Mouse (Mus musculus) hindbrain, embryonic 15.5 days (tissue): ENCODE results near the gene E2f6. TPM values are rescaled to one million over a fixed set of nuclear protein-coding genes. Genes with fewer than 3 reads are reported as not detected.

ENCODE experiments used
- ATAC-seq: fragments of 200-750 bp; cut with Nextera tagmentation; 2 replicates; pipeline ENCODE4 v1.8.0; 2017; ENCODE audit warnings: low read depth, moderate number of reproducible peaks, moderate TSS enrichment; ENCODE audit not compliant: low FRiP score
- H3K27ac ChIP-seq: fragments of 300-500 bp; sonication (generic); replicated peaks from 2 replicates; pipeline ENCODE4 v1.5.1; 2015; ENCODE audit warnings: mild to moderate bottlenecking, inconsistent platforms
- H3K27me3 ChIP-seq: fragments of 300-500 bp; sonication (generic); 2 replicates; pipeline ENCODE4 v1.6.1; 2015; ENCODE audit warnings: control low read depth, inconsistent platforms
- H3K36me3 ChIP-seq: fragments of 300-500 bp; sonication (generic); 2 replicates; pipeline ENCODE4 v1.6.1; 2015; ENCODE audit warnings: control low read depth, inconsistent platforms
- H3K4me1 ChIP-seq: fragments of 300-500 bp; sonication (generic); replicated peaks from 2 replicates; pipeline ENCODE4 v1.6.1; 2015; ENCODE audit warnings: control low read depth, inconsistent platforms
- H3K4me2 ChIP-seq: fragments of 300-500 bp; sonication (generic); 2 replicates; pipeline ENCODE4 v1.6.1; 2015; ENCODE audit warnings: moderate library complexity, mild to moderate bottlenecking, inconsistent platforms
- H3K4me3 ChIP-seq: fragments of 300-500 bp; sonication (generic); 2 replicates; pipeline ENCODE4 v1.5.1; 2015; ENCODE audit warnings: mild to moderate bottlenecking, inconsistent platforms
- H3K9ac ChIP-seq: fragments of 300-500 bp; sonication (generic); 2 replicates; pipeline ENCODE4 v1.6.1; 2015; ENCODE audit warnings: inconsistent platforms
- H3K9me3 ChIP-seq: fragments of 300-500 bp; sonication (generic); 2 replicates; pipeline ENCODE4 v1.6.1; 2016; ENCODE audit warnings: control low read depth, inconsistent platforms
- WGBS: fragments of 180-500 bp; shearing (Covaris S2); methylation state at CpG from one replicate; pipeline ENCODE4 v1.1.7; 2015; 5-methylcytosine and 5-hydroxymethylcytosine counted together
- polyA plus RNA-seq: library from polyadenylated mRNA; unstranded; fragments of >200 nt; fragmentation: Nextera tagmentation; extraction: Ambion mirVana; gene quantifications from 2 replicates; pipeline ENCODE4 v1.2.1, GENCODE M21; 2015

Gene E2f6
- polyA plus RNA-seq, 1 experiment from 2014 or later = 29.7 TPM

- H3K36me3 ChIP-seq = no peaks in the 10 kb centered on the region
- H3K27me3 ChIP-seq = no peaks in the 10 kb centered on the region
- no peak overlapping the region for H3K9ac ChIP-seq
- no peak overlapping the region for H3K4me3 ChIP-seq
- 67% methylated on average over 3 of the region's 3 CpGs for WGBS
- H3K4me2 ChIP-seq = no peak overlapping the region
- no peaks in the 10 kb centered on the region for H3K9me3 ChIP-seq
- no peaks in the 10 kb centered on the region for H3K4me1 ChIP-seq
- ATAC-seq = no peak
- no peak overlapping the region for H3K27ac ChIP-seq
These were observed 30.4 kb upstream of the E2f6 start for GRCm38 (mm10) chr12:16780320-16780719.

GRCm38 (mm10) chr12:16781034-16781746 lies 29.6 kb upstream of the E2f6 start:
- Histone ChIP-seq H3K4me2 (no peak overlapping the region), H3K4me1 (no peaks in the 10 kb centered on the region), H3K4me3 (no peak overlapping the region), H3K9me3 (no peaks in the 10 kb centered on the region), H3K36me3 (no peaks in the 10 kb centered on the region), H3K9ac (no peak overlapping the region), H3K27me3 (no peaks in the 10 kb centered on the region), H3K27ac (no peak overlapping the region)
- ATAC-seq = no peak
- 85% methylated on average over 14 of the region's 14 CpGs for WGBS

- 54% methylated on average over 2 of the region's 2 CpGs for WGBS
- Histone ChIP-seq H3K27ac (no peak overlapping the region), H3K27me3 (no peaks in the 10 kb centered on the region), H3K4me1 (peaks cover 3% of the 10 kb centered on the region; the same call in 1 of the 2 replicates), H3K36me3 (no peaks in the 10 kb centered on the region), H3K9ac (no peak overlapping the region), H3K4me2 (no peak overlapping the region), H3K4me3 (no peak overlapping the region), H3K9me3 (no peaks in the 10 kb centered on the region)
- ATAC-seq = no peak
These were observed 22.2 kb upstream of the E2f6 start for GRCm38 (mm10) chr12:16788600-16788999.

GRCm38 (mm10) chr12:16789199-16789598 lies 21.6 kb upstream of the E2f6 start:
- Histone ChIP-seq H3K27me3 (no peaks in the 10 kb centered on the region), H3K27ac (no peak overlapping the region), H3K4me3 (no peak overlapping the region), H3K4me1 (peaks cover 3% of the 10 kb centered on the region; the same call in 1 of the 2 replicates), H3K9me3 (no peaks in the 10 kb centered on the region), H3K4me2 (no peak overlapping the region), H3K36me3 (no peaks in the 10 kb centered on the region), H3K9ac (no peak overlapping the region)
- 27% methylated on average over 1 of the region's 1 CpGs for WGBS
- ATAC-seq = no peak

- WGBS = 10% methylated on average over 4 of the region's 4 CpGs
These were observed 21.0 kb upstream of the E2f6 start for GRCm38 (mm10) chr12:16789756-16790155.

GRCm38 (mm10) chr12:16790456-16790855 lies 20.3 kb upstream of the E2f6 start:
- no peaks in the 10 kb centered on the region for H3K36me3 ChIP-seq
- H3K9me3 ChIP-seq = no peaks in the 10 kb centered on the region
- H3K27me3 ChIP-seq = no peaks in the 10 kb centered on the region
- no peak overlapping the region for H3K4me2 ChIP-seq
- no peak overlapping the region for H3K4me3 ChIP-seq
- no peak for ATAC-seq
- H3K27ac ChIP-seq = no peak overlapping the region
- H3K9ac ChIP-seq = no peak overlapping the region
- WGBS = 39% methylated on average over 4 of the region's 4 CpGs
- H3K4me1 ChIP-seq = peaks cover 3% of the 10 kb centered on the region; the same call in 1 of the 2 replicates

More at GRCm38 (mm10) chr12:16789756-16790155, 21.0 kb upstream of the E2f6 start:
- H3K4me1 ChIP-seq = peaks cover 3% of the 10 kb centered on the region; the same call in 1 of the 2 replicates
- H3K4me3 ChIP-seq = no peak overlapping the region
- no peak for ATAC-seq
- no peaks in the 10 kb centered on the region for H3K36me3 ChIP-seq
- H3K27me3 ChIP-seq = no peaks in the 10 kb centered on the region
- no peak overlapping the region for H3K9ac ChIP-seq
- H3K4me2 ChIP-seq = no peak overlapping the region
- H3K27ac ChIP-seq = no peak overlapping the region
- no peaks in the 10 kb centered on the region for H3K9me3 ChIP-seq

GRCm38 (mm10) chr12:16793371-16793770 lies 17.4 kb upstream of the E2f6 start:
- WGBS = 91% methylated on average over 4 of the region's 4 CpGs
- no peak for ATAC-seq
- Histone ChIP-seq H3K27ac (no peak overlapping the region), H3K9me3 (no peaks in the 10 kb centered on the region), H3K9ac (no peak overlapping the region), H3K4me2 (no peak overlapping the region), H3K27me3 (no peaks in the 10 kb centered on the region), H3K4me1 (peaks cover 3% of the 10 kb centered on the region; the same call in 1 of the 2 replicates), H3K36me3 (no peaks in the 10 kb centered on the region), H3K4me3 (no peak overlapping the region)

GRCm38 (mm10) chr12:16795781-16796180 lies 15.0 kb upstream of the E2f6 start:
- ATAC-seq = no peak
- 92% methylated on average over 3 of the region's 3 CpGs for WGBS
- peaks cover 10% of the 10 kb centered on the region for H3K4me1 ChIP-seq

GRCm38 (mm10) chr12:16798894-16799293 lies 11.9 kb upstream of the E2f6 start:
- no peak overlapping the region for H3K27ac ChIP-seq
- H3K9ac ChIP-seq = no peak overlapping the region
- H3K4me1 ChIP-seq = peaks cover 14% of the 10 kb centered on the region
- H3K4me3 ChIP-seq = no peak overlapping the region
- H3K27me3 ChIP-seq = no peaks in the 10 kb centered on the region
- no peaks in the 10 kb centered on the region for H3K9me3 ChIP-seq
- no peaks in the 10 kb centered on the region for H3K36me3 ChIP-seq
- H3K4me2 ChIP-seq = no peak overlapping the region
- no peak for ATAC-seq
- WGBS = 43% methylated on average over 3 of the region's 3 CpGs

More at GRCm38 (mm10) chr12:16795781-16796180, 15.0 kb upstream of the E2f6 start:
- Histone ChIP-seq H3K9ac (no peak overlapping the region), H3K36me3 (no peaks in the 10 kb centered on the region), H3K27me3 (no peaks in the 10 kb centered on the region), H3K4me3 (no peak overlapping the region), H3K9me3 (no peaks in the 10 kb centered on the region), H3K4me2 (no peak overlapping the region), H3K27ac (no peak overlapping the region)

GRCm38 (mm10) chr12:16799928-16800258 lies 10.9 kb upstream of the E2f6 start:
- WGBS = 14% methylated on average over 4 of the region's 6 CpGs
- Histone ChIP-seq H3K9me3 (no peaks in the 10 kb centered on the region), H3K4me2 (peak overlapping the region; percentile 99), H3K27ac (no peak overlapping the region), H3K9ac (no peak overlapping the region; the same call in 1 of the 2 replicates), H3K27me3 (no peaks in the 10 kb centered on the region), H3K36me3 (no peaks in the 10 kb centered on the region), H3K4me1 (peaks cover 14% of the 10 kb centered on the region), H3K4me3 (peak overlapping the region; percentile 58)
- ATAC-seq = no peak

GRCm38 (mm10) chr12:16800259-16800958 lies 10.4 kb upstream of the E2f6 start, which contains the start of gene Greb1:
Gene Greb1 (minus strand): TSS chr12:16800886.
- Histone ChIP-seq H3K4me1 (peaks cover 14% of the 10 kb centered on the region), H3K27ac (0 out of 2 replicates have a peak within 1 kb of the TSS, but pooled peaks have one; percentile 4), H3K9ac (peak within 1 kb of the TSS; percentile 65), H3K36me3 (no peaks in the 10 kb centered on the region), H3K9me3 (no peaks in the 10 kb centered on the region), H3K4me3 (peak within 1 kb of the TSS; percentile 58), H3K4me2 (peak within 1 kb of the TSS; percentile 99), H3K27me3 (no peaks in the 10 kb centered on the region)
- under 1% methylated on average over 51 of the region's 53 CpGs for WGBS
- peak; percentile 80 for ATAC-seq

GRCm38 (mm10) chr12:16800959-16801315 lies 9.8 kb upstream of the E2f6 start:
- peak; percentile 17; the same call in 1 of the 2 replicates for ATAC-seq
- Histone ChIP-seq H3K4me3 (peak overlapping the region; percentile 58), H3K9me3 (no peaks in the 10 kb centered on the region), H3K27me3 (no peaks in the 10 kb centered on the region), H3K27ac (no peak overlapping the region), H3K4me2 (peak overlapping the region; percentile 99), H3K4me1 (peaks cover 14% of the 10 kb centered on the region), H3K9ac (peak overlapping the region; percentile 65), H3K36me3 (no peaks in the 10 kb centered on the region)
- WGBS = 0% methylated on average over 12 of the region's 12 CpGs
